Mouse (Mus musculus) embryonic fibroblast, embryonic 13.5 days (primary cell): ENCODE results near the gene Tmub1.

Source experiments
- CTCF ChIP-seq: IDR thresholded peaks from 2 replicates; pipeline ENCODE4 v1.5.1; 2011; ENCODE audit warnings: mild to moderate bottlenecking, control low read depth, low read length, moderate library complexity, borderline replicate concordance; ENCODE audit not compliant: insufficient read depth
- POLR2A ChIP-seq: IDR thresholded peaks from 2 replicates; pipeline ENCODE4 v1.6.1; 2011; ENCODE audit warnings: low read depth, mild to moderate bottlenecking, control low read depth, low read length, moderate library complexity

GRCm38 (mm10) chr5:24482247-24483079 is 34.8 kb upstream of the Tmub1 start:
- TF ChIP-seq CTCF (no peak), POLR2A (no peak)
